Mouse (Mus musculus) stomach, postnatal 0 days (tissue): ENCODE measurements at regions not wholly inside any gene's neighbourhood (a gene's known extent, or its start where the extent isn't known, plus 50 kb on each side); places are given as distances from the start of the nearest gene placed in this dataset.
A peak's percentile ranks its signal among the peaks of the same experiment; 100 is the strongest.
"Not testable (repeated sequence)": the region's sequence is repeated elsewhere in the genome, so short reads cannot be mapped to it uniquely, and the experiment has no call there.

Source experiments
- ATAC-seq: fragments of 200-750 bp; cut with Nextera tagmentation; 2 replicates; pipeline ENCODE4 v1.8.0; 2017; ENCODE audit not compliant: low FRiP score, low TSS enrichment
- DNase-seq: peaks from one replicate; pipeline ENCODE4 v3.0.0-alpha.2; 2016; ENCODE audit warnings: low spot score
- H3K27ac ChIP-seq: fragments of 300-500 bp; sonication (generic); replicated peaks from 2 replicates; pipeline ENCODE4 v1.5.1; 2014; ENCODE audit warnings: mild to moderate bottlenecking, control low read depth
- H3K27me3 ChIP-seq: fragments of 300-500 bp; sonication (generic); 2 replicates; pipeline ENCODE4 v1.6.1; 2014; ENCODE audit warnings: low read length; ENCODE audit not compliant: control insufficient read depth, insufficient read depth
- H3K36me3 ChIP-seq: fragments of 300-500 bp; sonication (generic); 2 replicates; pipeline ENCODE4 v1.6.1; 2014; ENCODE audit warnings: low read length, mixed read lengths; ENCODE audit not compliant: control insufficient read depth, insufficient read depth
- H3K4me1 ChIP-seq: fragments of 300-500 bp; sonication (generic); replicated peaks from 2 replicates; pipeline ENCODE4 v1.6.1; 2014; ENCODE audit warnings: antibody characterized with exemption; ENCODE audit not compliant: control insufficient read depth, insufficient read depth
- H3K4me2 ChIP-seq: fragments of 300-500 bp; sonication (generic); replicated peaks from 2 replicates; pipeline ENCODE4 v1.6.1; 2014; ENCODE audit warnings: low read depth, mild to moderate bottlenecking, control low read depth, moderate library complexity
- H3K4me3 ChIP-seq: fragments of 300-500 bp; sonication (generic); 2 replicates; pipeline ENCODE4 v1.5.1; 2014; ENCODE audit warnings: low read depth, low read length, control low read depth
- H3K9ac ChIP-seq: fragments of 300-500 bp; sonication (generic); 2 replicates; pipeline ENCODE4 v1.6.1; 2014; ENCODE audit warnings: mild to moderate bottlenecking, low read length, control low read depth, mixed read lengths
- H3K9me3 ChIP-seq: fragments of 300-500 bp; sonication (generic); 2 replicates; pipeline ENCODE4 v1.6.1; 2016; ENCODE audit warnings: low read length; ENCODE audit not compliant: control insufficient read depth
- CTCF ChIP-seq: IDR thresholded peaks from 2 replicates; pipeline ENCODE4 v1.5.1; 2016; ENCODE audit warnings: antibody characterized with exemption, low read depth, mild to moderate bottlenecking, moderate library complexity
- EP300 ChIP-seq: optimal IDR thresholded peaks from 2 replicates; pipeline ENCODE3; 2016; ENCODE audit warnings: antibody characterized with exemption
- WGBS: fragments of 180-500 bp; shearing (Covaris S2); extraction: QIAGEN DNeasy Blood & Tissue Kit; methylation state at CpG from one replicate; pipeline ENCODE4 v1.1.7; 2014; 5-methylcytosine and 5-hydroxymethylcytosine counted together

DNA sequence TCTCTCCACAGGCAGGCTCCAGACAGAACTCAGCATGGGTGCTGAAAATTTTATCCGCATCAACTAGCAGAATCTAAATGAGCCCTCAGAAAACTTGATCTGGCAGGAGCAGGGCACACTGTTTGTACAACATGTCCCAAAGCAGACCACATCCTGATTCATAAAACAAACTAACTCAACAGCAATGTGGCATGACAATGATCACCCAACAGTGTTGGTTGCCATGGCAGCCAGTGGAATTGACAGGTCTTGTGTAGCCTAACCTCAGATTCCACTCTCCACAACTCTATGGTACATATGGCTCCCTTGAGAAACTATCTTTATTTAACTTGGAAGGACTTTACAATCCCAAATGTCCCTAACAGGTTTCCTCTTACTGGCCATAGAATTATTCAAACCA, 82.3 kb upstream of the Adtrp start:
- Histone ChIP-seq H3K27ac (no peak overlapping the region), H3K4me2 (no peak overlapping the region), H3K36me3 (no peaks in the 10 kb centered on the region), H3K4me1 (no peaks in the 10 kb centered on the region), H3K27me3 (no peaks in the 10 kb centered on the region), H3K9ac (no peak overlapping the region), H3K4me3 (no peak overlapping the region), H3K9me3 (no peaks in the 10 kb centered on the region)
- ATAC-seq = no peak
- no peak for DNase-seq
- no peak for TF ChIP-seq EP300
- no peak for TF ChIP-seq CTCF
- 91% methylated on average over 1 of the region's 1 CpGs for WGBS

DNA sequence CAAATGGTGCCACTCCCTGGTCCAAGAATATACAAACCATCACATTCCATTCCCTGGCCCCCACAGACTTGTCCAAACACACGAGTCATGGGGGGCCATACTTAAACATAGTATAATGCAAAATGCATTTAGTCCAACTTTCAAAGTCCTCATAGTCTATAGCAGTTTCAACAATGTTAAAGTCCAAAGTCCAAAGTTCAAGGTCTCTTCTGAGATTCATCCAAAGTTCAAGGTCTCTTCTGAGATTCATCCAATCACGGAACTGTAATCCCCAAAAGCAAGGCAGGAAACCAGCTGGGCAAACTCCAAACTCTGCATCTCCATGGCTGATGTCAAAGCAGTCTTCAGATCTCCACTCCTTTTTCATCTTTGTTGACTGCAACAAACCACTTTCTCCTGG, 78.4 kb upstream of the Adtrp start:
- not testable (repeated sequence) for H3K4me1 ChIP-seq, H3K9ac ChIP-seq, H3K27me3 ChIP-seq, H3K27ac ChIP-seq, DNase-seq, ATAC-seq, H3K4me3 ChIP-seq, H3K36me3 ChIP-seq, H3K9me3 ChIP-seq, H3K4me2 ChIP-seq
- WGBS = 54% methylated on average over 2 of the region's 2 CpGs

GRCm38 (mm10) chr13:41925211-41925610, 77.7 kb upstream of the Adtrp start:
- Histone ChIP-seq H3K4me2 (no peak overlapping the region), H3K9me3 (no peaks in the 10 kb centered on the region), H3K4me3 (no peak overlapping the region), H3K9ac (no peak overlapping the region), H3K27me3 (no peaks in the 10 kb centered on the region), H3K4me1 (no peaks in the 10 kb centered on the region), H3K27ac (no peak overlapping the region), H3K36me3 (no peaks in the 10 kb centered on the region)
- TF ChIP-seq EP300 = no peak
- 63% methylated on average over 2 of the region's 2 CpGs for WGBS
- ATAC-seq (no peak), DNase-seq (no peak)

DNA sequence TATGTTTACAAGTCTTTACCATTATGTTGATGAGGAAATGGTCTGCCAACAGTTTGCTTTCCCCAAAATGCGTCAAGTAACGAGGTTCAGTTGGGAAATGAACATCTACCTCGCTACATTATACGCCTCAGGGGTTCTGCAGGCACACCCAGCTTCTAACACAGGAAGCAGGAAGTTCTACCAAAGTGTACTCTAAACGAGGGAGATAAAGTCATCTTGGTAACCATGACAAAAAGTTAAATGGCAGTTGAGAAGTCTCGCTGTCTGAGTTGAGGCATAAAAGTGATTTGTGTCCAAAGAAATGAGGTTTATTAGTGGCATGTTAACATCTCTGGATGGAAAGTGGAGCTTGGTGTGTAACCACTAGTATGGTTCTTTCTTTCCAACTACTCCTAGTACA, 73.7 kb upstream of the Adtrp start:
- H3K27me3 ChIP-seq = no peaks in the 10 kb centered on the region
- H3K27ac ChIP-seq = no peak overlapping the region
- ATAC-seq (no peak), DNase-seq (peak; percentile 1)
- TF ChIP-seq CTCF = no peak
- 68% methylated on average over 6 of the region's 6 CpGs for WGBS
- no peak overlapping the region for H3K4me3 ChIP-seq
- H3K36me3 ChIP-seq = no peaks in the 10 kb centered on the region
- no peaks in the 10 kb centered on the region for H3K4me1 ChIP-seq
- H3K9me3 ChIP-seq = no peaks in the 10 kb centered on the region
- no peak overlapping the region for H3K9ac ChIP-seq
- H3K4me2 ChIP-seq = no peak overlapping the region

DNA sequence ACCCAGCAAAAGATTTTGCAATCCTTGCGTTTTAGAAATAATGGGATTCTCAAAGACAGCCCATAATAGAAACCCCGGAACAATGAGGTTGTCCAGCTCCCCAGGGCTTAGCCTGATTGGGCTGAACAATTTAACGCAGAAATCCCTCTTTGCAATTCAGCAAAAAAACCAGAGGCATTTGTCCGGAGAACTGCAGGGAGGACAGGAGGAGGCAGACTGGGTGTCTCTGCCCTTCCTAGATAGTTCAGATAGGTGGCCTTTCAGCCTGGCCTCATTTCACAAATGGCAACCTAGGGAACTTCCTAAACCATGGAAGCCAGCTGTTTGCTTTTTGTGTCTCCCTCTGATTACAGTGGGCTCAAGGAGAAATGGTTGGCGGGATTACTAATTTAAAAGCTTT, 71.0 kb upstream of the Adtrp start:
- Histone ChIP-seq H3K9me3 (no peaks in the 10 kb centered on the region), H3K36me3 (no peaks in the 10 kb centered on the region), H3K4me3 (no peak overlapping the region), H3K9ac (no peak overlapping the region), H3K27me3 (no peaks in the 10 kb centered on the region), H3K4me1 (no peaks in the 10 kb centered on the region), H3K27ac (no peak overlapping the region), H3K4me2 (no peak overlapping the region)
- DNase-seq (no peak), ATAC-seq (no peak)
- 54% methylated on average over 5 of the region's 5 CpGs for WGBS
- TF ChIP-seq EP300 (no peak), CTCF (no peak)

GRCm38 (mm10) chr13:41915816-41916215, 68.3 kb upstream of the Adtrp start:
- DNase-seq, H3K36me3 ChIP-seq, H3K9me3 ChIP-seq, H3K4me3 ChIP-seq, H3K27me3 ChIP-seq, ATAC-seq, H3K4me1 ChIP-seq, H3K9ac ChIP-seq, H3K4me2 ChIP-seq, H3K27ac ChIP-seq: not testable (repeated sequence)
- 80% methylated on average over 9 of the region's 9 CpGs for WGBS

DNA sequence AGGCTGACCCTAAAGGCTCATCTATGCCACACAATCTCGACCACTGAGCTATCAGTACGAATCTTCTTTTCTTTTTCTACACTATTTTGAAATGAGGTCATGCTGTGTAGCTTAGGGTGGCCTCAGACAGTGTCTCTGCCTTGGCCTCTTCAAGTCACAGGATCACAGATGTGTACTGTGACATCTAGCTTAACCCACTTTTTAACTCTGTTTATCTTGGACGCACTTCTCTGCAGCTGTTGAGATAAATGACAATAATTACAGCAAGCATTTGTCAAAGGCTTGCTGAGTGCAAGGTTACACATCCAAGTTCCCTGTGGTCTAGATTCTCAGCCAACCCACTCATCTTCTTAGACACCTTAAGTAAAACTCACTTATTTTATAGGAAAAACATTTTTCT, 63.3 kb upstream of the Adtrp start:
- Histone ChIP-seq H3K36me3 (no peaks in the 10 kb centered on the region), H3K4me1 (no peaks in the 10 kb centered on the region), H3K27me3 (no peaks in the 10 kb centered on the region), H3K9me3 (no peaks in the 10 kb centered on the region), H3K9ac (no peak overlapping the region), H3K4me2 (no peak overlapping the region), H3K4me3 (no peak overlapping the region), H3K27ac (no peak overlapping the region)
- TF ChIP-seq EP300 = no peak
- no peak for TF ChIP-seq CTCF
- ATAC-seq (no peak), DNase-seq (no peak)
- 34% methylated on average over 3 of the region's 3 CpGs for WGBS
